Mouse (Mus musculus): ENCODE data around the gene Gm5431. TPM values are rescaled to one million over a fixed set of nuclear protein-coding genes. Genes with fewer than 3 reads are reported as not detected.
"Not testable (repeated sequence)": the region's sequence is repeated elsewhere in the genome, so short reads cannot be mapped to it uniquely, and the experiment has no call there.

Gm5431 gene
- polyA plus RNA-seq, 1 experiment from 2014 or later, result not detected

DNA sequence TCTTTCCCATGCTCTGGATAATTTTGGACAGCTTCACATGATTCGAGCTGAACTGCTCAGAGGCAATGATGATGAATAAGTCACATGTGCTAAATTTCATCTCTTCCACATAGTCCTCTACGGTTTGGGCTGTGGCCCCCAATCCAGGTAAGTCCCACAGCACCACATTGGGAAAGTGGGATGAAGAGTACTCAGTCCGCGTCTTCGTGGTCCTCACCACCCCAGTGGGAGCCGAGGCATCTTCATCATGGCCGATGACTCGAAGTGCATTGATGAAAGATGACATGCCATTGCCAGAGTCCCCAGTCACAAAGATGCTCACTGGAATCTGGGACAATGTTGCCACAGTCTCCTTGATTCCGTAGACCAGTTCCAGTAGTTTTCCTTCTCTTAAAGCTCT is 35.5 kb downstream of the Gm5431 start:
- Histone ChIP-seq H3K4me3 (no peak overlapping the region), H3K27ac (no peak overlapping the region), H3K4me1 (peaks cover 9% of the 10 kb centered on the region), H3K9me3 (no peaks in the 10 kb centered on the region), H3K27me3 (ENCODE audit: poor library complexity, severe bottlenecking) (peaks cover 20% of the 10 kb centered on the region), H3K36me3 (replicated peaks) (no peaks in the 10 kb centered on the region)
- DNase-seq (ENCODE audit: extremely low spot score, low spot score), result no peak
- 92% methylated on average over 9 of the region's 9 CpGs for WGBS

- Histone ChIP-seq H3K36me3 (replicated peaks) (no peaks in the 10 kb centered on the region), H3K4me1 (peaks cover 2% of the 10 kb centered on the region), H3K27me3 (ENCODE audit: poor library complexity, severe bottlenecking) (peaks cover 9% of the 10 kb centered on the region; the same call in 1 of the 2 replicates), H3K9me3 (no peaks in the 10 kb centered on the region), H3K27ac (no peak overlapping the region), H3K4me3 (no peak overlapping the region)
- WGBS, result 78% methylated on average over 3 of the region's 3 CpGs
- DNase-seq (ENCODE audit: extremely low spot score, low spot score), result no peak
Observed at GRCm38 (mm10) chr11:48863808-48864207, 38.2 kb downstream of the Gm5431 start.

GRCm38 (mm10) chr11:48862784-48863319 is 39.2 kb downstream of the Gm5431 start:
- Histone ChIP-seq H3K36me3 (replicated peaks) (no peaks in the 10 kb centered on the region), H3K27ac (no peak overlapping the region), H3K4me3 (no peak overlapping the region), H3K9me3 (no peaks in the 10 kb centered on the region), H3K27me3 (ENCODE audit: poor library complexity, severe bottlenecking) (peaks cover 18% of the 10 kb centered on the region; the same call in 1 of the 2 replicates), H3K4me1 (peaks cover 12% of the 10 kb centered on the region)
- WGBS, result 88% methylated on average over 1 of the region's 1 CpGs
- DNase-seq (ENCODE audit: extremely low spot score, low spot score), result no peak

- WGBS, result 0% methylated on average over 6 of the region's 6 CpGs
- DNase-seq (ENCODE audit: extremely low spot score, low spot score), result no peak
Observed at GRCm38 (mm10) chr11:48859014-48859413, 43.0 kb downstream of the Gm5431 start.

GRCm38 (mm10) chr11:48853474-48854180 is 48.4 kb downstream of the Gm5431 start:
- H3K27me3 ChIP-seq (ENCODE audit: poor library complexity, severe bottlenecking), result peaks cover 42% of the 10 kb centered on the region
- H3K9me3 ChIP-seq, result peaks cover 8% of the 10 kb centered on the region; the same call in 1 of the 2 replicates
- under 1% methylated on average over 31 of the region's 31 CpGs for WGBS
- no peaks in the 10 kb centered on the region for H3K36me3 ChIP-seq (replicated peaks)
- peaks cover 32% of the 10 kb centered on the region for H3K4me1 ChIP-seq
- H3K27ac ChIP-seq, result no peak overlapping the region
- peak overlapping the region; percentile 70 for H3K4me3 ChIP-seq
- DNase-seq (ENCODE audit: extremely low spot score, low spot score), result peak; percentile 85

More at GRCm38 (mm10) chr11:48859014-48859413, 43.0 kb downstream of the Gm5431 start:
- Histone ChIP-seq H3K27me3 (ENCODE audit: poor library complexity, severe bottlenecking) (peaks cover 25% of the 10 kb centered on the region), H3K4me1 (peaks cover 25% of the 10 kb centered on the region), H3K27ac (no peak overlapping the region), H3K4me3 (peak overlapping the region; percentile 70), H3K36me3 (replicated peaks) (no peaks in the 10 kb centered on the region), H3K9me3 (no peaks in the 10 kb centered on the region)

DNA sequence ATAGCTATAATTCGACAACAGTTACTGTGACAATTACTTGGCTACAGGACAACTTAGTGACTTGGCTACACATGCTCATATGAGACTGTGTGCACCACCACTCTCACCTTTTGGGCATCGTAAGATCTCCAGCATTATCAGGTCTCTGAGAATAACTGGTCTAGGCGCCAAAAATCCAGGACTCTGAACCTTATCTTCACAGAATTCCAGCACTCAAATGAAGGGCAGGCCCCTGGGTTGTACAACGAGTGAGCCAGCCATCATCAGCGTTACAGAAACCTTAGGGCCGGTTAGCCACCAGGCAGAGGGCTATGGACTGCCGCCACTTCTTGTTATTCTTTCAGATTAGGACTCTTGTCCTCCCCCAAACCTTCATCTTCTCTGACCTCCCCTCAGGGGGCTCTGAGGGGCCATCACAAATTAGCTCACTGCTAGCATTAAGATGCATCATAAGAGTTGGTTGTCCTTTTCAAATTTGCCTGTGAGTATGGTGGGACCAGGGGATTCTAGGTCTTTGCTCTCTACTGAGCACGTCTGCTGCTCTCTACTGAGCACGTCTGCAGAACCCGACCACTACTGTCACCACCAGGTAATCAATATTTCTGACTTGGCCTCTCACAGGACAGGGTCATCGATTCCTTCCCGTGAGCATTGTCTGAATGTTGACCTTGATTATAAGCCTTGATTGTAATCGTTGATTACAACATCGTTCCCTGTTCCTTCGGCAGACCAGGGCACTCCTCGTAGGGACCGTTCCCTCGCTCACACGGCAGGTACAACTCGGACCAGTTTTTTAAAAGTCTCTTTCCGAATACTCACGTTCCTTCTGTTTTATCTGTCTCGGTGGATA is 49.2 kb downstream of the Gm5431 start:
- DNase-seq (ENCODE audit: extremely low spot score, low spot score), result no peak
- WGBS, result 8% methylated on average over 23 of the region's 23 CpGs
- H3K4me3 ChIP-seq, result peak overlapping the region; percentile 70
- H3K36me3 ChIP-seq (replicated peaks), result no peaks in the 10 kb centered on the region
- H3K27me3 ChIP-seq (ENCODE audit: poor library complexity, severe bottlenecking), result peaks cover 42% of the 10 kb centered on the region
- H3K9me3 ChIP-seq, result peaks cover 8% of the 10 kb centered on the region; the same call in 1 of the 2 replicates
- H3K4me1 ChIP-seq, result peaks cover 24% of the 10 kb centered on the region
- no peak overlapping the region for H3K27ac ChIP-seq

GRCm38 (mm10) chr11:48852190-48852589 is 49.8 kb downstream of the Gm5431 start:
- Histone ChIP-seq H3K9me3 (peaks cover 8% of the 10 kb centered on the region; the same call in 1 of the 2 replicates), H3K4me3 (peak overlapping the region; percentile 70; the same call in 1 of the 2 replicates), H3K27ac (no peak overlapping the region), H3K36me3 (replicated peaks) (no peaks in the 10 kb centered on the region), H3K27me3 (ENCODE audit: poor library complexity, severe bottlenecking) (peaks cover 45% of the 10 kb centered on the region), H3K4me1 (peaks cover 22% of the 10 kb centered on the region)
- DNase-seq (ENCODE audit: extremely low spot score, low spot score), result no peak
- 78% methylated on average over 4 of the region's 4 CpGs for WGBS

DNA sequence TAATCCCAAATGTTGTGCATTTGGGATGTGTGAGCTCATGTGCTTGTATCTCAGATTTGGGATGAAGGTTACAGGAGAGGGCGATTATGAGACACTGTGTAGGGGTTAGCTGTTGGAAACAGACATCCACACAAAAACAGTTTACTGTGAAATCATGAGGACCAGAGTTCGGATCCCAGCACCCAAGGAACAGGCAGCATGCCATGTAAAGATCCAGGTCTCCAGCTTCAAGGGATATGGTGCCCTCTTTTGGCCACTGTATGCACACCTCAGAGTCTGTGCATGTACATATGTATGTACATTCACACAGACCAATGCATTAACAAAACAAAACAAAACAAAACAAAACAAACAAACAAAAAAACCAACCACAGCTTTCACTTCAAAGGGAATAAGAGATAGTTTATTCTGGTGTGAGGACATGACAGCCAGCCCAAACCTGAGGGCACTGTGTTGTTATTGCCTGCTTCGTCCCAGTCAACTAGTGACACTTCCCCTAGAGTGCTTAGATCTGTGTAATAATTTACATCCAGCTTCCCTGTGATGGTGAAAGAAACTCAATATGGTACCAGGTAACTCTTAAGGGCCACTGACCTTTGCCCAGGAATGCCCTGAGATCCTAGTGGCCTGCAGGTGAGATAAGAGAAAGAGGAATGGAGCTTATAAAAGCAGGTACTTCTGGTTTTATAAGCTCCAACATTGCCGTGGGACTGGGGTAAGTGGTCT is 50.6 kb downstream of the Gm5431 start:
- H3K27me3 ChIP-seq (ENCODE audit: poor library complexity, severe bottlenecking), result peaks cover 45% of the 10 kb centered on the region
- H3K4me1 ChIP-seq, result peaks cover 22% of the 10 kb centered on the region
- no peak overlapping the region for H3K27ac ChIP-seq
- H3K9me3 ChIP-seq, result peaks cover 8% of the 10 kb centered on the region; the same call in 1 of the 2 replicates
- H3K36me3 ChIP-seq (replicated peaks), result no peaks in the 10 kb centered on the region
- no peak for DNase-seq (ENCODE audit: extremely low spot score, low spot score)
- no peak overlapping the region for H3K4me3 ChIP-seq
- WGBS, result 77% methylated on average over 4 of the region's 4 CpGs

- Histone ChIP-seq H3K27me3 (ENCODE audit: poor library complexity, severe bottlenecking) (peaks cover 49% of the 10 kb centered on the region), H3K4me3 (no peak overlapping the region), H3K27ac (no peak overlapping the region), H3K4me1 (peaks cover 22% of the 10 kb centered on the region), H3K9me3 (peaks cover 8% of the 10 kb centered on the region; the same call in 1 of the 2 replicates), H3K36me3 (replicated peaks) (no peaks in the 10 kb centered on the region)
- DNase-seq (ENCODE audit: extremely low spot score, low spot score), result no peak
- 63% methylated on average over 2 of the region's 2 CpGs for WGBS
Observed at GRCm38 (mm10) chr11:48850240-48850639, 51.8 kb downstream of the Gm5431 start.

DNA sequence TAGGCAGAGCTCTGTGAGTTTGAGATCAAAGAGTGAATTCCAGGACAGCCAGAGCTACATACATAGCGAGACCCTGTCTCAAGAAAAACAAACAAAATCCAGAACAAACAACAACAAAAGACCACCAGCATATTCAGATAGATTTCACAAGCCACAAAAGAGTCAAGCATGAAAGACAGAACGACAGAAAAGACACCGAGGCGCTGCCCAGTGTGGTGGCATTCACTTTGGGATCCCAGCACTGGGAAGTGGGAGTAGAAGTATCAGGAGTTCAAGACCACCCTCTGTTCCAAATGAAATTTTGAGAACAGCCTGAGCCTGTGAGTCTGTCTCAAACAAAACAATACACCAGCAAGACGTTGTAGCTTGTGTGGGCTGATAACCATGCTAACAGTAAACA is 55.1 kb downstream of the Gm5431 start:
- H3K4me3 ChIP-seq, result no peak overlapping the region
- 72% methylated on average over 5 of the region's 5 CpGs for WGBS
- no peaks in the 10 kb centered on the region for H3K4me1 ChIP-seq
- no peak for DNase-seq (ENCODE audit: extremely low spot score, low spot score)
- no peaks in the 10 kb centered on the region for H3K36me3 ChIP-seq (replicated peaks)
- H3K9me3 ChIP-seq, result peaks cover 8% of the 10 kb centered on the region; the same call in 1 of the 2 replicates
- no peak overlapping the region for H3K27ac ChIP-seq
- peaks cover 51% of the 10 kb centered on the region for H3K27me3 ChIP-seq (ENCODE audit: poor library complexity, severe bottlenecking)

- H3K27ac ChIP-seq; H3K36me3 ChIP-seq (replicated peaks); DNase-seq (ENCODE audit: extremely low spot score, low spot score); H3K4me3 ChIP-seq; H3K9me3 ChIP-seq; H3K4me1 ChIP-seq: not testable (repeated sequence)
- WGBS, result 71% methylated on average over 2 of the region's 2 CpGs
- peaks cover 51% of the 10 kb centered on the region for H3K27me3 ChIP-seq (ENCODE audit: poor library complexity, severe bottlenecking)
Observed at GRCm38 (mm10) chr11:48846362-48846761, 55.7 kb downstream of the Gm5431 start.

- Histone ChIP-seq H3K27ac (no peak overlapping the region), H3K27me3 (ENCODE audit: poor library complexity, severe bottlenecking) (peaks cover 47% of the 10 kb centered on the region), H3K9me3 (no peaks in the 10 kb centered on the region), H3K36me3 (replicated peaks) (no peaks in the 10 kb centered on the region), H3K4me1 (no peaks in the 10 kb centered on the region), H3K4me3 (no peak overlapping the region)
- no peak for DNase-seq (ENCODE audit: extremely low spot score, low spot score)
- 41% methylated on average over 13 of the region's 13 CpGs for WGBS
Observed at GRCm38 (mm10) chr11:48845244-48845815, 56.7 kb downstream of the Gm5431 start.

All from forebrain, embryonic 10.5 days (tissue).